Mouse (Mus musculus) ES-E14 (cell line): ENCODE measurements around the gene Sars2. TPM values are rescaled to one million over a fixed set of nuclear protein-coding genes. Genes with fewer than 3 reads are reported as not detected.

ENCODE experiments used
- DNase-seq: peaks from one replicate; pipeline ENCODE4 v3.0.0-alpha.2; 2013; ENCODE audit warnings: low read depth, low spot score
- H3K27ac ChIP-seq: 2 replicates; pipeline ENCODE4 v1.5.1; 2012; ENCODE audit warnings: low read depth, mild to moderate bottlenecking, low read length, moderate library complexity, mixed read lengths; ENCODE audit not compliant: poor library complexity, insufficient read depth, severe bottlenecking
- H3K36me3 ChIP-seq: 2 replicates; pipeline ENCODE4 v1.6.1; 2012; ENCODE audit warnings: mild to moderate bottlenecking, low read length, moderate library complexity, mixed read lengths; ENCODE audit not compliant: control insufficient read depth, poor library complexity, insufficient read depth, severe bottlenecking
- H3K4me1 ChIP-seq, 2 experiments: fragments of 150-350 bp in 1 of 2; sonication (generic) in 1 of 2; 2 replicates each; pipeline ENCODE4 v1.6.1; 2012; ENCODE audit warnings: low read length in 2 of 2, mild to moderate bottlenecking in 1 of 2, mixed read lengths in 1 of 2; ENCODE audit not compliant: control insufficient read depth in 2 of 2, insufficient read depth in 2 of 2, poor library complexity in 1 of 2
- H3K4me3 ChIP-seq, 2 experiments: fragments of 150-350 bp in 1 of 2; sonication (generic) in 1 of 2; 2 replicates each; pipeline ENCODE4 v1.5.1; 2012; ENCODE audit warnings: low read length in 2 of 2, low read depth in 1 of 2, mild to moderate bottlenecking in 1 of 2, mixed read lengths in 1 of 2; ENCODE audit not compliant: insufficient read depth in 1 of 2, poor library complexity in 1 of 2, severe bottlenecking in 1 of 2
- H3K9ac ChIP-seq: 2 replicates; pipeline ENCODE4 v1.6.1; 2012; ENCODE audit warnings: low read depth, mild to moderate bottlenecking, low read length, mixed read lengths; ENCODE audit not compliant: poor library complexity, insufficient read depth, severe bottlenecking
- H3K9me3 ChIP-seq: fragments of 150-350 bp; sonication (generic); 2 replicates; pipeline ENCODE4 v1.6.1; 2012; ENCODE audit warnings: low read depth, mild to moderate bottlenecking, low read length; ENCODE audit not compliant: control insufficient read depth, insufficient read depth
- CHD2 ChIP-seq: IDR thresholded peaks from 2 replicates; pipeline ENCODE4 v1.6.1; 2014; ENCODE audit warnings: mild to moderate bottlenecking, low read depth, low read length, inconsistent platforms
- HCFC1 ChIP-seq: IDR thresholded peaks from 2 replicates; pipeline ENCODE4 v1.6.1; 2012; ENCODE audit warnings: low read length, inconsistent platforms, borderline replicate concordance; ENCODE audit not compliant: insufficient read depth
- MAFK ChIP-seq: IDR thresholded peaks from 2 replicates; pipeline ENCODE4 v1.6.1; 2014; ENCODE audit warnings: mild to moderate bottlenecking, low read depth, low read length, inconsistent platforms; ENCODE audit not compliant: insufficient read depth
- ZC3H11A ChIP-seq: IDR thresholded peaks from 2 replicates; pipeline ENCODE4 v1.6.1; 2012; ENCODE audit warnings: low read depth, mild to moderate bottlenecking, inconsistent platforms, low read length, borderline replicate concordance
- ZNF384 ChIP-seq: IDR thresholded peaks from 2 replicates; pipeline ENCODE4 v1.6.1; 2012; ENCODE audit warnings: low read depth, low read length, inconsistent platforms
- in situ Hi-C, 2 experiments: fragments of 600-800 bp; cut with MboI; formaldehyde crosslinking; loops; one replicate each; pipeline ENCODE4 v1.15.1; 2025; ENCODE audit warnings: low sequenced_read_pairs in 2 of 2, inconsistent platforms in 1 of 2; ENCODE audit not compliant: unreplicated experiment in 2 of 2
- total RNA-seq: library from RNA; depleted of rRNA; stranded (reverse); fragments of 300-350 nt; gene quantifications from 2 replicates; pipeline ENCODE4 v1.2.3, GENCODE M21; 2012

Sars2 gene
- total RNA-seq, 1 experiment, result 25.2 TPM

DNA sequence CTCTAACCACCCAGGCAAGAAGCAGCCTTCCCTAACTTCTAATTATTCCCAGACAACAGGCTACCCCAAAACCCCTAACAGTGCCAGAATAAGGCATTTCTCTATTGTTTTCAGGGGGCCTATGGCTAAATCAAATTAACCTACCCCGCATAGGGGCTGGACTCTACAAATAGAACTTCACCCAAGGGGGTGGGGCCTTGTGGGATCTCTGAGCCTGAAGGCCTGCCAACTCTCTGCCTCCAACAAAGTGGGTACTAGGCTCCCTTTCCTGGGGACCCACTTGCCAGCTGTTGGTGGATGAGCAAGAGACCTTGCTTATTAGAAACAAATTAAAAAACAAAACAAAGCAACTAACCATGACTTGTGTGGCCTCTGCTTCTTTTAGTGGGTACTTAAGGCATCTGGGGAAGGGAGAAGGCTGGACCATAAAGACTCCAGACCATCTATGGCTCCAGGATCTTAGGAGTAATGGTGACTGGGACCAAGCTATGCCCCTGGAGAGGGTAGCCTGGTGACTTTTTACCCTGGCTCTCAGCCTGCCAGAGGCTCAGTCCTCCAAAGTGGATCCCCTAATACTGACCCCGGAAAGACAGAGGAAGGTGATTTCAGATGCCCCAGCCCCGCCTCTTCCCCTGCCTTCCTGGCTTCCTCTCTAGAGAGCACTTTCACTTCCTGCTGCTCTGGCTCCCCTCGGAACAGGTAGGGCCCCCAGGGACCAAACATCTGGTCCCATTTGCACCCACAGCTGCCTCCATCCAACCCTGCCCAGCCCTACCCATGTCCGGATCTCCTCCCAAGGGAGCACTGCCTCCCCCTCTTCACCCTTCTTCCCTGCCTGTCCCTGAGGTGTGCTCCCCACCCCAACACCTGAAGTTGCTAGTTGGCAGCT is 46.8 kb downstream of the Sars2 start, which contains the start of gene Rinl:
Gene Rinl (plus strand): TSS at position 663 of the 889 bp plus-strand sequence.
- no peak within 1 kb of the TSS; the same call in 1 of the 2 replicates for H3K27ac ChIP-seq
- no peaks in the 10 kb centered on the region for H3K36me3 ChIP-seq
- no peak for DNase-seq
- H3K9me3 ChIP-seq, result no peaks in the 10 kb centered on the region
- peak within 1 kb of the TSS; percentile 30 to 62; a peak in 3 of 4 replicates for H3K4me3 ChIP-seq
- peaks cover 7 to 30% of the 10 kb centered on the region in 2 experiments; a peak in 3 of 4 replicates for H3K4me1 ChIP-seq
- in situ Hi-C loops, result no loop called here
- H3K9ac ChIP-seq, result peak within 1 kb of the TSS; percentile 60
- TF ChIP-seq HCFC1 (no peak), MAFK (no peak), ZNF384 (no peak), CHD2 (no peak), ZC3H11A (no peak)

DNA sequence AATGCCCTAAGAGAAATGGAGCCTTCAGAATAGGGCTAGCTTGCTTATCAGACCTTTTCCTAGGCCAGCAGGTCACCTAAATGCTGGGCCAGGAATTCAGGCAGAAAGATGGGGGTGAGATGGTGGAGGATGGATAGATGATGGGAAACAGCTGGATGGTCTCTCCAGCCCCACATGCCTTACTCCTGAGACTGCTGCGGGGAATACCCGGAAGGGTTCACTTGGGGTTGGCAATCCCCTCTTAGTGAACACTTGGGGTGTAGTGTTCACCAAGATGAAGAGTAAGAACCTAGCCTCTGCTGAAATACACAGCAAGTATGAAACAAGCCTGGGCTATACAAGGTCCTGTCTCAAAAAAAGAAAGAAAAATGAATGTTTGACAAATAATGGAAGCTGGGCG is 47.4 kb downstream of the Sars2 start:
- Histone ChIP-seq H3K27ac (no peak overlapping the region; the same call in 1 of the 2 replicates), H3K36me3 (no peaks in the 10 kb centered on the region), H3K9me3 (no peaks in the 10 kb centered on the region), H3K9ac (peak overlapping the region; percentile 60), H3K4me1 (peaks cover 7 to 30% of the 10 kb centered on the region in 2 experiments; a peak in 3 of 4 replicates), H3K4me3 (peak overlapping the region; percentile 30 to 62; a peak in 3 of 4 replicates)
- DNase-seq, result no peak
- TF ChIP-seq CHD2 (no peak), ZC3H11A (no peak), MAFK (no peak), ZNF384 (no peak), HCFC1 (no peak)
- in situ Hi-C loops, result no loop called here

DNA sequence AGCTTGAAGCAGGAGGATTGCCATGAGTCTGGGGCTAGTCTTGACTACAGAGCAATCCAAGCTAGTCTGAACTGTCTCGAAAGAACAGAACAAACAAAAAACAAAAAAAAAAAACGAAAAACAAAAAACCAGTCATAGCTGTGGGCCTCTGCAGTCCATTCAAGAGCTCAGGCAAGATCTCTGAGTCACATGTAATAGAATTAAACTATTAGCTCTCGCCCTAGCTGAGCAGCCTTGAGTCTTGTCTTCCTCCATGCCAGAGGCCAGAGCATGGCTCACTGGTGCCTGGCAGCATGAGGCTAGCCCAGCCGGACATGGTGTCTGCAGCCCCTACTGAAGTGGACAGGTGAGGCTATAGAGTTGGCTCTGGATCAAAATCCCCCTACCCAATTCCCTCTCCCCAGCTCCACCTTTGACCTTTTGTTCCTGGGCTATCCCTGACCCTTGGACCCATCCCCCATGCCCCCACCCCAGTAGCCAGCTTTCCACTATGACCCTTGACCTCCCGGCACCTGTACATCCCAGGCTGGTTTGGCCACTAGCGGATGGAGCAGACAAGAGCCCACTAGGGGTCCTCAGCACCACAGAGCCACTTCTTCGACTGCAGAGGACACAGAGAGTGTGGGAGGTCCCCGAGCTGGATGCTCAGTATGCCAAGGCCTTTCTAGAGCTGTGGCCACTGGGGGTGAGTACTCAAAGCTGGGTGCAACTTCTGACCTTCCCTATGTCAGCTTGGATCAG is 48.4 kb downstream of the Sars2 start:
- TF ChIP-seq ZC3H11A (no peak), ZNF384 (no peak), MAFK (no peak), HCFC1 (no peak), CHD2 (no peak)
- no peak for DNase-seq
- peaks cover 7 to 33% of the 10 kb centered on the region in 2 experiments; a peak in 3 of 4 replicates for H3K4me1 ChIP-seq
- in situ Hi-C loops, result no loop called here
- no peak overlapping the region; the same call in 1 of the 2 replicates for H3K9ac ChIP-seq
- H3K36me3 ChIP-seq, result no peaks in the 10 kb centered on the region
- H3K4me3 ChIP-seq, result no peak overlapping the region
- H3K27ac ChIP-seq, result no peak overlapping the region; the same call in 1 of the 2 replicates
- no peaks in the 10 kb centered on the region for H3K9me3 ChIP-seq

DNA sequence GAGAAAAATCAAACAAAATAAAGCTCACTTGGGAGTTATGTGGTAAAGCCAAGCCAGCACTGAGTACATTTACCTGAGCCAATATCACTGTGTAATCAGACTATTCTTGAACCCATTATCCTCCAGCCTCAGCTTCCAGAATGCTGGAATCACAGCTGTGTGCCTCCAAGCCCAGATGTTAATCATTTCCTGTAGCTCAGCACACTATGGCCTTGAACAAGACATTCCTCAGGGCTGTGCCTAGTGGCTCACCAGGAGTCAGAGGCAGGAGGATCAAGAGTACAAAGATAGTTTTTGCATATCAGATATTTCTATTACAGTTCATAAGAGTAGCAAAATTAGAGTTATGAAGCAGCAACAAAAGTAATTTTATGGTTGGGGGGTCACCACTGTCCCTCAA is 49.9 kb downstream of the Sars2 start:
- Histone ChIP-seq H3K4me1 (peaks cover 7 to 38% of the 10 kb centered on the region in 2 experiments), H3K27ac (no peak overlapping the region; the same call in 1 of the 2 replicates), H3K4me3 (no peak overlapping the region), H3K9ac (no peak overlapping the region), H3K36me3 (no peaks in the 10 kb centered on the region), H3K9me3 (no peaks in the 10 kb centered on the region)
- DNase-seq, result no peak
- TF ChIP-seq MAFK (no peak), ZC3H11A (no peak), HCFC1 (no peak), CHD2 (no peak), ZNF384 (no peak)
- in situ Hi-C loops, result no loop called here
